Mouse (Mus musculus) stomach, postnatal 0 days (tissue): Measurements from ENCODE around the gene Arf3. TPM values are rescaled to one million over a fixed set of nuclear protein-coding genes. Genes with fewer than 3 reads are reported as not detected.

Experiments
- ATAC-seq: fragments of 200-750 bp; cut with Nextera tagmentation; 2 replicates; pipeline ENCODE4 v1.8.0; 2017; ENCODE audit not compliant: low FRiP score, low TSS enrichment
- DNase-seq: peaks from one replicate; pipeline ENCODE4 v3.0.0-alpha.2; 2016; ENCODE audit warnings: low spot score
- H3K27ac ChIP-seq: fragments of 300-500 bp; sonication (generic); replicated peaks from 2 replicates; pipeline ENCODE4 v1.5.1; 2014; ENCODE audit warnings: mild to moderate bottlenecking, control low read depth
- H3K27me3 ChIP-seq: fragments of 300-500 bp; sonication (generic); 2 replicates; pipeline ENCODE4 v1.6.1; 2014; ENCODE audit warnings: low read length; ENCODE audit not compliant: control insufficient read depth, insufficient read depth
- H3K36me3 ChIP-seq: fragments of 300-500 bp; sonication (generic); 2 replicates; pipeline ENCODE4 v1.6.1; 2014; ENCODE audit warnings: low read length, mixed read lengths; ENCODE audit not compliant: control insufficient read depth, insufficient read depth
- H3K4me1 ChIP-seq: fragments of 300-500 bp; sonication (generic); replicated peaks from 2 replicates; pipeline ENCODE4 v1.6.1; 2014; ENCODE audit warnings: antibody characterized with exemption; ENCODE audit not compliant: control insufficient read depth, insufficient read depth
- H3K4me2 ChIP-seq: fragments of 300-500 bp; sonication (generic); replicated peaks from 2 replicates; pipeline ENCODE4 v1.6.1; 2014; ENCODE audit warnings: low read depth, mild to moderate bottlenecking, control low read depth, moderate library complexity
- H3K4me3 ChIP-seq: fragments of 300-500 bp; sonication (generic); 2 replicates; pipeline ENCODE4 v1.5.1; 2014; ENCODE audit warnings: low read depth, low read length, control low read depth
- H3K9ac ChIP-seq: fragments of 300-500 bp; sonication (generic); 2 replicates; pipeline ENCODE4 v1.6.1; 2014; ENCODE audit warnings: mild to moderate bottlenecking, low read length, control low read depth, mixed read lengths
- H3K9me3 ChIP-seq: fragments of 300-500 bp; sonication (generic); 2 replicates; pipeline ENCODE4 v1.6.1; 2016; ENCODE audit warnings: low read length; ENCODE audit not compliant: control insufficient read depth
- CTCF ChIP-seq: IDR thresholded peaks from 2 replicates; pipeline ENCODE4 v1.5.1; 2016; ENCODE audit warnings: antibody characterized with exemption, low read depth, mild to moderate bottlenecking, moderate library complexity
- EP300 ChIP-seq: optimal IDR thresholded peaks from 2 replicates; pipeline ENCODE3; 2016; ENCODE audit warnings: antibody characterized with exemption
- WGBS: fragments of 180-500 bp; shearing (Covaris S2); extraction: QIAGEN DNeasy Blood & Tissue Kit; methylation state at CpG from one replicate; pipeline ENCODE4 v1.1.7; 2014; 5-methylcytosine and 5-hydroxymethylcytosine counted together
- polyA plus RNA-seq: library from polyadenylated mRNA; unstranded; fragments of >200 nt; fragmentation: Nextera tagmentation; extraction: Ambion mirVana; gene quantifications from 2 replicates; pipeline ENCODE4 v1.2.1, GENCODE M21; 2015

Arf3 gene
- polyA plus RNA-seq, 1 experiment from 2014 or later, result 29.5 TPM

- H3K36me3 ChIP-seq, result no peaks in the 10 kb centered on the region
- 13% methylated on average over 24 of the region's 24 CpGs for WGBS
- no peaks in the 10 kb centered on the region for H3K9me3 ChIP-seq
- peaks cover 32% of the 10 kb centered on the region for H3K27me3 ChIP-seq
- peak; percentile 14 for DNase-seq
- H3K4me3 ChIP-seq, result peak overlapping the region; percentile 19; the same call in 1 of the 2 replicates
- no peak overlapping the region for H3K27ac ChIP-seq
- no peak overlapping the region for H3K9ac ChIP-seq
- no peak for ATAC-seq
- peak overlapping the region; percentile 11; the same call in 1 of the 2 replicates for H3K4me2 ChIP-seq
- no peaks in the 10 kb centered on the region for H3K4me1 ChIP-seq
- TF ChIP-seq EP300 (no peak), CTCF (no peak)
These were observed 26.1 kb upstream of the Arf3 start for GRCm38 (mm10) chr15:98788972-98789660.

- Histone ChIP-seq H3K27me3 (peaks cover 27% of the 10 kb centered on the region), H3K4me3 (no peak overlapping the region), H3K4me1 (no peaks in the 10 kb centered on the region), H3K27ac (no peak overlapping the region), H3K9me3 (no peaks in the 10 kb centered on the region), H3K36me3 (no peaks in the 10 kb centered on the region), H3K4me2 (no peak overlapping the region), H3K9ac (no peak overlapping the region)
- no peak for TF ChIP-seq EP300
- peak; percentile 73 for TF ChIP-seq CTCF
- WGBS, result 36% methylated on average over 4 of the region's 4 CpGs
- no peak for ATAC-seq
- DNase-seq, result peak; percentile 35
These were observed 24.9 kb upstream of the Arf3 start for GRCm38 (mm10) chr15:98787930-98788329.

GRCm38 (mm10) chr15:98785744-98786143 lies 22.7 kb upstream of the Arf3 start:
- WGBS, result 41% methylated on average over 7 of the region's 7 CpGs
- Histone ChIP-seq H3K27ac (no peak overlapping the region), H3K4me2 (no peak overlapping the region), H3K4me1 (no peaks in the 10 kb centered on the region), H3K9ac (no peak overlapping the region), H3K27me3 (peaks cover 14% of the 10 kb centered on the region), H3K4me3 (no peak overlapping the region), H3K36me3 (no peaks in the 10 kb centered on the region), H3K9me3 (no peaks in the 10 kb centered on the region)
- TF ChIP-seq EP300 (no peak), CTCF (peak; percentile 66)
- ATAC-seq, result no peak
- DNase-seq, result peak; percentile 30

GRCm38 (mm10) chr15:98781166-98781565 lies 18.2 kb upstream of the Arf3 start:
- Histone ChIP-seq H3K9ac (no peak overlapping the region), H3K27ac (no peak overlapping the region), H3K4me2 (no peak overlapping the region), H3K9me3 (no peaks in the 10 kb centered on the region), H3K27me3 (peaks cover 25% of the 10 kb centered on the region; the same call in 1 of the 2 replicates), H3K4me3 (no peak overlapping the region), H3K4me1 (peaks cover 4% of the 10 kb centered on the region; the same call in 1 of the 2 replicates), H3K36me3 (no peaks in the 10 kb centered on the region)
- DNase-seq, result no peak
- 33% methylated on average over 6 of the region's 6 CpGs for WGBS
- no peak for ATAC-seq
- TF ChIP-seq CTCF (peak; percentile 29), EP300 (no peak)

- Histone ChIP-seq H3K4me2 (0 out of 2 replicates have a peak overlapping the region, but pooled peaks have one; percentile 1), H3K27me3 (peaks cover 31% of the 10 kb centered on the region; the same call in 1 of the 2 replicates), H3K9me3 (no peaks in the 10 kb centered on the region), H3K36me3 (no peaks in the 10 kb centered on the region), H3K4me3 (no peak overlapping the region), H3K27ac (no peak overlapping the region), H3K4me1 (peaks cover 5% of the 10 kb centered on the region; the same call in 1 of the 2 replicates), H3K9ac (no peak overlapping the region)
- WGBS, result 7% methylated on average over 13 of the region's 13 CpGs
- DNase-seq, result peak; percentile 50
- peak; percentile 49 for TF ChIP-seq CTCF
- TF ChIP-seq EP300, result no peak
- peak; percentile 25; the same call in 1 of the 2 replicates for ATAC-seq
These were observed 17.6 kb upstream of the Arf3 start for GRCm38 (mm10) chr15:98780573-98780972.

GRCm38 (mm10) chr15:98780075-98780474 lies 17.1 kb upstream of the Arf3 start:
- TF ChIP-seq EP300, result no peak
- peak; percentile 37 for TF ChIP-seq CTCF
- H3K4me2 ChIP-seq, result 0 out of 2 replicates have a peak overlapping the region, but pooled peaks have one; percentile 1
- ATAC-seq, result peak; percentile 48; the same call in 1 of the 2 replicates
- 8% methylated on average over 8 of the region's 8 CpGs for WGBS
- no peaks in the 10 kb centered on the region for H3K9me3 ChIP-seq
- H3K9ac ChIP-seq, result no peak overlapping the region
- peak; percentile 17 for DNase-seq
- no peaks in the 10 kb centered on the region for H3K36me3 ChIP-seq
- H3K4me1 ChIP-seq, result peaks cover 5% of the 10 kb centered on the region; the same call in 1 of the 2 replicates
- H3K27ac ChIP-seq, result no peak overlapping the region
- H3K4me3 ChIP-seq, result no peak overlapping the region
- peaks cover 31% of the 10 kb centered on the region; the same call in 1 of the 2 replicates for H3K27me3 ChIP-seq
